Mouse (Mus musculus): ENCODE measurements around the gene Mlh1. TPM values are rescaled to one million over a fixed set of nuclear protein-coding genes. Genes with fewer than 3 reads are reported as not detected.

Gene Mlh1
- polyA plus RNA-seq, 1 experiment, result 24.6 TPM

- no peak for DNase-seq (ENCODE audit: low read depth)
Observed at GRCm38 (mm10) chr9:111213501-111213900, 58.1 kb downstream of the Mlh1 start.

GRCm38 (mm10) chr9:111211122-111212041, 60.2 kb downstream of the Mlh1 start:
- DNase-seq (ENCODE audit: low read depth), result no peak

- no peak for DNase-seq (ENCODE audit: low read depth)
Observed at GRCm38 (mm10) chr9:111210412-111210811, 61.2 kb downstream of the Mlh1 start.

DNA sequence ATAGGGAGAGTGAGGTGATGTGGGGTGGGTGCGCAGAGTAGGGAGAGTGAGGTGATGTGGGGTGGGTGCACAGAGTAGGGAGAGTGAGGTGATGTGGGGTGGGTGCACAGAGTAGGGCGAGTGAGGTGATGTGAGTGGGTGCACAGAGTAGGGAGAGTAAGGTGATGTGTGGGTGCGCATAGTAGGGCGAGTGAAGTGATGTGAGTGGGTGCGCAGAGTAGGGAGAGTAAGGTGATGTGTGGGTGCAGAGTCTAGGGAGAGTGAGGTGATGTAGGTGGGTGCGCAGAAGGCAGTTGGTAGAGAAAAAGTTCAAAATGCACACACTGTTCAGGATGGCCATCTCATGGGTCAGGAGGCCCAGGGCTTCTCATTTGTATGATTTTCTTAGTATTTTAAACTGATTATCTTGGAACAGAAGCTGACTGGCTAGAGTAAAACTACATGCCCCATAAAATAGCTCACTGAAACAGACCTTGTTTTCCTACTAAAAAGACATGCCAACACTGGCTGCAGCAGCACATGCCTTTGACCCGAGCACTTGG, 62.4 kb downstream of the Mlh1 start:
- DNase-seq (ENCODE audit: low read depth), result no peak

GRCm38 (mm10) chr9:111208185-111208584, 63.4 kb downstream of the Mlh1 start:
- DNase-seq (ENCODE audit: low read depth), result no peak

DNA sequence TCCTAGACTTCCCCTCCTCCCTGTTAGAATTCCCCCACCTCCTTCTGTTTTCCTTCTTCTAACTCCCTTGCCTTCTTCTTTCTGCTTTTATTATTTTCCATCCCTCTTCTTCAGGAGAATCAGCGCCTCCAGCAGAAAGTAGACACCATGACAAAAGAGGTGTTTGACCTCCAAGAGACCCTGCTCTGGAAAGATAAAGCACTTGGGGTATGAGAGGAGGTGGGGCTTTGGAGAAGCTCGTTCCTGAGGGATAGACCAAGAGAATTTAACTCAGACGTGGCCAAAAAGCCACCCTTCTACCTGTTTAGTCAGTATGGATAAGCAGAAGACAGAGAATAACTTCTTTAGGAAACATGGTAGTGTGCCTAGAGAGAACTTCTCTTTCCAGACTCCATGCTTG, 63.9 kb downstream of the Mlh1 start:
- DNase-seq (ENCODE audit: low read depth), result no peak

- DNase-seq (ENCODE audit: low read depth), result peak; percentile 13
Observed at GRCm38 (mm10) chr9:111204601-111205375, 66.8 kb downstream of the Mlh1 start.

- no peak for DNase-seq (ENCODE audit: low read depth)
Observed at GRCm38 (mm10) chr9:111200208-111200607, 71.4 kb downstream of the Mlh1 start.

GRCm38 (mm10) chr9:111198332-111198731, 73.3 kb downstream of the Mlh1 start:
- no peak for DNase-seq (ENCODE audit: low read depth)

DNA sequence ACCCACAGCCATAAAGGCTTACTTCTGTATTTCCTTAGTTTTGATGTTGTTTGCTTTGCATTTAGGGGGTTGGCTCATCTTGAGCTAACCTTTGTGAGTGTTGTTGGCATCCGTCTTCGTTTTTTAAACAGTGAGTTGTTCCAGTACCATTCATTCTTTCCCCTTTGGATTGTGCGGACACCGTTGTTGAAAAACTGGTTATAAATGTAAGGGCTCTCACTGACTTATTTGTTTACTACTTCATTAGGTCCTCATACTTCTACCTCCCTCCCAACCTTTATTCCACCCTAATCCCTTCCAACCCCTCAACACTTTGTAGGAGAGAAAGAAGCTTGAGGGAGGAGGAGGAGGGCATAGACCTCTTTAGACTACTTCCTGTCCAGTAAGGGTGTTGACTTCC, 73.9 kb downstream of the Mlh1 start:
- DNase-seq (ENCODE audit: low read depth), result no peak

DNA sequence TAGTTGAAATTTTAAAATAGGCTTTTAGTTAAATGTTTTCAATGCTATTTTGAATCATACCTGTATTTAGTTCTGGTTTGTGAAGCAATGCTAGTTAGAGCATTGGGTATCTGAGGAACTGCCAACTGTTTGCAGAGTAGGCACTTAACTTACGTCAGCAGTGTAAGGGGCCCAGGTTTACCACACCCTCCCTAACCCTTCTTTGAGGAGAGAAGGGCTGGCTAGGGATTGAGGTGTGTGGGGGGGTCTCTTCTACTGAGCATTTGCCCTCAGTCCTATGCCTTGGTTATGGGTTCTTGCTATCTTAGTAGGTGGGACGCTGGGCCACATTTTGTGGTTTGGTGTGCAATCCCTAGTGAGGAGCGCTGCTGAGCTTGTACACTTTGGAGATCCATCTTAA, 74.5 kb downstream of the Mlh1 start:
- DNase-seq (ENCODE audit: low read depth), result no peak

- DNase-seq (ENCODE audit: low read depth), result no peak
Observed at GRCm38 (mm10) chr9:111193211-111193610, 78.4 kb downstream of the Mlh1 start.

DNA sequence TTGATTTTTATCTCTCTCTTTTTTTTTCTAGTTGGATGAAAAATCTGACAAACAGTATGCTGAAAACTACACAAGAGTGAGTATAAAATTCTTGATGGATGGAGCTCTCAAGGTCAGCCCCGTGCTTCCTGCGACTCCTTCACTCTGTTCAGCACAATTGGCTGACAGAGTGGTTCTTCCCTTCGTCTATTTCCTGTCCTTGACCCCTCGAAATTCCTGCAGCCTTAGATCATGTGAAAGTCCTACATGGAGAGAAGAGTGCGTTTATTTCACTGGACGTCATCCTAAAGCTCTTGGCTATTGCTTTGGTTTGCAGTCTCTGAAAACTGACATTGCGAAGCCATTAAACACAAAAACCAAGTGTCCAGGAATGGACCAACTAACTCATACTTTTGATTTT, 82.9 kb downstream of the Mlh1 start:
- no peak for DNase-seq (ENCODE audit: low read depth)

- DNase-seq (ENCODE audit: low read depth), result peak; percentile 27
Observed at GRCm38 (mm10) chr9:111186861-111187260, 84.7 kb downstream of the Mlh1 start.

- DNase-seq (ENCODE audit: low read depth), result no peak
Observed at GRCm38 (mm10) chr9:111184929-111185328, 86.7 kb downstream of the Mlh1 start.

- DNase-seq (ENCODE audit: low read depth), result no peak
Observed at GRCm38 (mm10) chr9:111182176-111182575, 89.4 kb downstream of the Mlh1 start.

DNA sequence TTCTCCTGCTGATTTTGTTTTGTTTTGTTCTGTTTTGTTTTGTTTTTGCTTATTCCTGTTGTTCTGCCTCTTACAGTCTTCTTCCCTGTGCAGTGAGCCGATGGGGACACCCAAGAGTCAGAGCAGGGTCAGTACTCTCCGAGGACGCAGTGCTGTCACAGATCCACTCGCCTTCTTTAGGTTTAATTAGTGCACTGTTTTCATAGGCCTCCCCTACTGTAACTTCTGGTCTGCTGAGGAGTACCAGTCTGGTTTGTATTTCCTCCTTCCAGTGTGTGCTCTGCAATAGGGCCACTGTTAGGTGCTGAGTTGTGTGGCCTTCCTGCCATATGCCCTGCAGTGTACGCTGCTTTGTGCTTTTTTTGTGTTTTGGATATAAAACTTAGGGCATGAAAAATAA, 92.6 kb downstream of the Mlh1 start:
- no peak for DNase-seq (ENCODE audit: low read depth)

Other genes starting within 250 kb of the Mlh1 start
- gene Ccrl2, start 214.3 kb downstream of the Mlh1 start, polyA plus RNA-seq (2012; rRNA removed), result 3.1 and 5.0 TPM in 2 replicates
- 10.0 and 10.5 TPM in 2 replicates for gene Lrrfip2, start 154.2 kb downstream of the Mlh1 start, polyA plus RNA-seq (2012; rRNA removed)
- 13.1 and 16.3 TPM in 2 replicates for gene Epm2aip1, start 138 bp upstream of the Mlh1 start, polyA plus RNA-seq (2012; rRNA removed)
- gene Trank1, start 39.9 kb upstream of the Mlh1 start, polyA plus RNA-seq (2012; rRNA removed), result 35.7 and 58.7 TPM in 2 replicates
- gene Dclk3, start 167.3 kb upstream of the Mlh1 start, polyA plus RNA-seq (2012; rRNA removed), result 5.2 and 9.3 TPM in 2 replicates

Data from gonadal fat pad, adult 2 months (tissue).